Mouse (Mus musculus) cerebellum, postnatal 36 days (tissue): ENCODE measurements around the gene Gm572.

Experiments used
- DNase-seq, 2 experiments: peaks; one replicate each; pipeline ENCODE4 v3.0.0; 2021 to 2022; ENCODE audit warnings: mixed read lengths in 2 of 2

Gene Gm572

GRCm38 (mm10) chr4:148643291-148644156 is at the start of gene Gm572:
TSS of gene Gm572 (plus strand) at chr4:148643317.
- no peak for DNase-seq

GRCm38 (mm10) chr4:148593996-148594395 is 49.1 kb upstream of the Gm572 start:
- peak; percentile 43 to 49 for DNase-seq

GRCm38 (mm10) chr4:148595916-148596315 is 47.2 kb upstream of the Gm572 start:
- no peak for DNase-seq

GRCm38 (mm10) chr4:148596731-148597130 is 46.4 kb upstream of the Gm572 start:
- DNase-seq: no peak

- DNase-seq: no peak
Measured at GRCm38 (mm10) chr4:148598826-148599225, 44.3 kb upstream of the Gm572 start.

- DNase-seq: no peak
Measured at GRCm38 (mm10) chr4:148600316-148600715, 42.8 kb upstream of the Gm572 start.

- no peak for DNase-seq
Measured at GRCm38 (mm10) chr4:148601871-148602270, 41.2 kb upstream of the Gm572 start.

- no peak for DNase-seq
Measured at GRCm38 (mm10) chr4:148602357-148603120, 40.6 kb upstream of the Gm572 start, which contains the start of gene Masp2. TSS of gene Masp2 (plus strand) at chr4:148602554.

- no peak for DNase-seq
Measured at GRCm38 (mm10) chr4:148603376-148604139, 39.6 kb upstream of the Gm572 start.

- no peak for DNase-seq
Measured at GRCm38 (mm10) chr4:148604141-148604540, 39.0 kb upstream of the Gm572 start.

- DNase-seq: peak; percentile 65 to 69
Measured at GRCm38 (mm10) chr4:148604541-148605165, 38.5 kb upstream of the Gm572 start.

GRCm38 (mm10) chr4:148607758-148608157 is 35.4 kb upstream of the Gm572 start:
- DNase-seq: peak; percentile 75 to 79

GRCm38 (mm10) chr4:148609805-148610204 is 33.3 kb upstream of the Gm572 start:
- no peak for DNase-seq

- no peak for DNase-seq
Measured at GRCm38 (mm10) chr4:148610631-148611364, 32.3 kb upstream of the Gm572 start.

- DNase-seq: no peak
Measured at GRCm38 (mm10) chr4:148612557-148612956, 30.6 kb upstream of the Gm572 start.

GRCm38 (mm10) chr4:148613738-148614137 is 29.4 kb upstream of the Gm572 start:
- DNase-seq: no peak

GRCm38 (mm10) chr4:148619805-148620204 is 23.3 kb upstream of the Gm572 start:
- DNase-seq: no peak

- DNase-seq: no peak
Measured at GRCm38 (mm10) chr4:148620718-148621117, 22.4 kb upstream of the Gm572 start.

- DNase-seq: no peak
Measured at GRCm38 (mm10) chr4:148622485-148622884, 20.6 kb upstream of the Gm572 start.

- no peak for DNase-seq
Measured at GRCm38 (mm10) chr4:148623609-148624008, 19.5 kb upstream of the Gm572 start.

- DNase-seq: no peak
Measured at GRCm38 (mm10) chr4:148625010-148625409, 18.1 kb upstream of the Gm572 start.
